Mouse (Mus musculus) CH12.LX (cell line): ENCODE measurements around the gene Wee2. TPM values are rescaled to one million over a fixed set of nuclear protein-coding genes. Genes with fewer than 3 reads are reported as not detected.

ENCODE experiments used
- DNase-seq: peaks from one replicate; pipeline ENCODE4 v3.0.0-alpha.2; 2013; ENCODE audit errors: extremely low read depth
- H3K27ac ChIP-seq: 2 replicates; pipeline ENCODE4 v1.5.1; 2012; ENCODE audit warnings: low read depth, mild to moderate bottlenecking, control low read depth, moderate library complexity; ENCODE audit not compliant: insufficient read depth
- H3K27me3 ChIP-seq: replicated peaks from 2 replicates; pipeline ENCODE3; 2012; ENCODE audit warnings: inconsistent platforms
- H3K36me3 ChIP-seq, 2 experiments: replicated peaks in 1 of 2; 2 replicates each; pipeline versions ENCODE3 to v1.6.1; 2012; ENCODE audit warnings: inconsistent platforms in 1 of 2, low read length in 1 of 2, mild to moderate bottlenecking in 1 of 2, mixed read lengths in 1 of 2, moderate library complexity in 1 of 2; ENCODE audit not compliant: control insufficient read depth in 1 of 2, insufficient read depth in 1 of 2
- H3K4me1 ChIP-seq, 2 experiments: 2 replicates each; pipeline ENCODE4 v1.6.1; 2012; ENCODE audit warnings: inconsistent platforms in 1 of 2, moderate library complexity in 1 of 2; ENCODE audit not compliant: insufficient read depth in 2 of 2, control insufficient read depth in 1 of 2
- H3K4me2 ChIP-seq: 2 replicates; pipeline ENCODE4 v1.6.1; 2012; ENCODE audit warnings: low read depth, mild to moderate bottlenecking, control low read depth; ENCODE audit not compliant: poor library complexity, insufficient read depth, severe bottlenecking
- H3K4me3 ChIP-seq, 3 experiments: fragments of 150-350 bp in 1 of 3; sonication (generic) in 1 of 3; replicated peaks in 1 of 3; 2 replicates each; pipeline versions ENCODE3 to v1.5.1; 2011 to 2012; ENCODE audit warnings: low read depth in 2 of 3, low read length in 2 of 3, mild to moderate bottlenecking in 2 of 3, moderate library complexity in 2 of 3, control low read depth in 1 of 3, improper control_type of control experiment in 1 of 3, inconsistent platforms in 1 of 3, mixed read lengths in 1 of 3; ENCODE audit not compliant: poor library complexity in 1 of 3
- H3K79me2 ChIP-seq: replicated peaks from 2 replicates; pipeline ENCODE4 v1.6.1; 2012; ENCODE audit warnings: mild to moderate bottlenecking, moderate library complexity; ENCODE audit not compliant: control insufficient read depth, poor library complexity, insufficient read depth, severe bottlenecking; ENCODE audit errors: extremely low read depth
- H3K9ac ChIP-seq: 2 replicates; pipeline ENCODE4 v1.6.1; 2012; ENCODE audit warnings: low read depth, mild to moderate bottlenecking, control low read depth, moderate library complexity; ENCODE audit not compliant: insufficient read depth
- H3K9me3 ChIP-seq: replicated peaks from 2 replicates; pipeline ENCODE3; 2012; ENCODE audit warnings: low read length, inconsistent platforms, mixed read lengths
- CHD1 ChIP-seq: IDR thresholded peaks from 2 replicates; pipeline ENCODE4 v1.6.1; 2012; ENCODE audit warnings: low read depth, low read length, improper control_type of control experiment, inconsistent platforms
- CTCF ChIP-seq, 2 experiments: IDR thresholded peaks in 1 of 2; conservative IDR thresholded peaks in 1 of 2; 2 replicates each; pipeline ENCODE4 v1.5.1; 2011 to 2012; ENCODE audit warnings: low read depth in 2 of 2, low read length in 2 of 2, improper control_type of control experiment in 1 of 2, inconsistent platforms in 1 of 2, mild to moderate bottlenecking in 1 of 2, moderate library complexity in 1 of 2
- E2F4 ChIP-seq: IDR thresholded peaks from 2 replicates; pipeline ENCODE4 v1.6.1; 2011; ENCODE audit warnings: low read depth, low read length, improper control_type of control experiment; ENCODE audit not compliant: insufficient replicate concordance
- EP300 ChIP-seq: IDR thresholded peaks from 2 replicates; pipeline ENCODE4 v1.6.1; 2011; ENCODE audit warnings: low read length, improper control_type of control experiment
- ETS1 ChIP-seq: conservative IDR thresholded peaks from 2 replicates; pipeline ENCODE4 v1.6.1; 2012; ENCODE audit warnings: low read depth, mild to moderate bottlenecking, inconsistent platforms, low read length, improper control_type of control experiment, moderate library complexity
- MAX ChIP-seq: IDR thresholded peaks from 2 replicates; pipeline ENCODE4 v1.6.1; 2011; ENCODE audit warnings: low read length, improper control_type of control experiment
- MAZ ChIP-seq: IDR thresholded peaks from 2 replicates; pipeline ENCODE4 v1.6.1; 2012; ENCODE audit warnings: low read depth, mild to moderate bottlenecking, inconsistent platforms, low read length, improper control_type of control experiment, moderate library complexity
- MXI1 ChIP-seq: IDR thresholded peaks from 2 replicates; pipeline ENCODE4 v1.6.1; 2011; ENCODE audit warnings: mild to moderate bottlenecking, low read depth, low read length, improper control_type of control experiment
- MYC ChIP-seq: IDR thresholded peaks from 2 replicates; pipeline ENCODE4 v1.6.1; 2011; ENCODE audit warnings: low read depth, mild to moderate bottlenecking, improper control_type of control experiment, low read length
- PAX5 ChIP-seq: IDR thresholded peaks from 2 replicates; pipeline ENCODE4 v1.6.1; 2012; ENCODE audit warnings: low read length, inconsistent platforms, mixed read lengths
- TBP ChIP-seq: conservative IDR thresholded peaks from 2 replicates; pipeline ENCODE4 v1.6.1; 2011; ENCODE audit warnings: low read depth, low read length, improper control_type of control experiment
- USF1 ChIP-seq: IDR thresholded peaks from 2 replicates; pipeline ENCODE4 v1.6.1; 2014; ENCODE audit warnings: low read depth, mild to moderate bottlenecking, inconsistent platforms, low read length, improper control_type of control experiment
- USF2 ChIP-seq: conservative IDR thresholded peaks from 2 replicates; pipeline ENCODE4 v1.6.1; 2011; ENCODE audit warnings: low read depth, low read length, improper control_type of control experiment
- ZMIZ1 ChIP-seq: IDR thresholded peaks from 2 replicates; pipeline ENCODE4 v1.6.1; 2012; ENCODE audit warnings: low read depth, mild to moderate bottlenecking, inconsistent platforms, low read length, improper control_type of control experiment
- ZNF384 ChIP-seq: IDR thresholded peaks from 2 replicates; pipeline ENCODE4 v1.6.1; 2012; ENCODE audit warnings: low read depth, low read length, improper control_type of control experiment, inconsistent platforms
- dilution Hi-C: fragments of 300-500 bp; cut with MboI; formaldehyde crosslinking; loops from 2 replicates; pipeline ENCODE4 v1.14.3; 2020; ENCODE audit warnings: low sequenced_read_pairs; ENCODE audit not compliant: extremely low pct_unique_long_range_greater_than_20kb, extremely low pct_ligation_motif_present
- in situ Hi-C: fragments of 300-500 bp; cut with MboI; formaldehyde crosslinking; loops from 3 replicates; pipeline ENCODE4 v1.14.3; 2019; ENCODE audit warnings: low sequenced_read_pairs, low pct_ligation_motif_present, low pct_unique_long_range_greater_than_20kb, mixed read lengths
- polyA plus RNA-seq: library from polyadenylated mRNA; unstranded; fragments of >175 nt; gene quantifications from 2 replicates; pipeline ENCODE4 v1.2.1, GENCODE M21; 2012; ENCODE audit warnings: low read depth; ENCODE audit not compliant: insufficient read length
- total RNA-seq, 2 experiments: library from RNA; depleted of rRNA; stranded (reverse); fragments of 300-350 nt in 1 of 2; fragments of >200 nt in 1 of 2; gene quantifications; 2 replicates each; pipeline ENCODE4 v1.2.3; 2012 to 2014

The Wee2 gene
- total and polyA plus RNA-seq, 3 experiments: not detected

DNA sequence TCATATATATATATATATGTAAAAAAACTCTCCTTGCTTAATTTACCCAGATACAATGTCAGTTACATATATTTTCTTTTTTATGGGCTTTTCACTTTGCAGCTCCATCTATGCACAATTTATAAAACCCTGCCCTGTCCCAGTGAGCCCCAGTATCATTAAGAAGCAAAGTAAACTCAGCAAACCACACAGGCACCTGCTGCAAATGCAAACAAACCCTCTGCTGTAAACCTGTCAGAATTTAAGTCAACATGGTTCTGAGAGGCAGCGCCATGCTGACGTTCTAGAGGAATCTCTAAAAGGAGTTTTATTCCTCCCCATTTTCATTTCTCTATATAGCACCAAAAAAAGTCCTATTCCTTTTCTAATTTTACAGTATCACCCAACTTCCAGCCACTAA lies 36.9 kb upstream of the Wee2 start:
- Histone ChIP-seq H3K4me3 (no peak overlapping the region), H3K27ac (no peak overlapping the region)
- in situ Hi-C loops: no loop called here
- no peak for DNase-seq
- TF ChIP-seq MAZ (no peak), TBP (no peak), MYC (no peak), MAX (no peak), USF2 (no peak), CHD1 (no peak), PAX5 (no peak), ZNF384 (no peak), ZMIZ1 (no peak), EP300 (no peak), USF1 (no peak), ETS1 (no peak)
- TF ChIP-seq, all 38 proteins: peak for 0
- H3K79me2 ChIP-seq: no peaks in the 10 kb centered on the region
- H3K27me3 ChIP-seq: no peaks in the 10 kb centered on the region
- H3K36me3 ChIP-seq: peaks cover 16 to 87% of the 10 kb centered on the region in 2 experiments
- H3K9me3 ChIP-seq: peaks cover 3% of the 10 kb centered on the region
- H3K9ac ChIP-seq: no peak overlapping the region
- no peak overlapping the region for H3K4me2 ChIP-seq
- H3K4me1 ChIP-seq: peaks cover 2 to 9% of the 10 kb centered on the region in 2 experiments; a peak in 3 of 4 replicates
- dilution Hi-C loops: no loop called here

DNA sequence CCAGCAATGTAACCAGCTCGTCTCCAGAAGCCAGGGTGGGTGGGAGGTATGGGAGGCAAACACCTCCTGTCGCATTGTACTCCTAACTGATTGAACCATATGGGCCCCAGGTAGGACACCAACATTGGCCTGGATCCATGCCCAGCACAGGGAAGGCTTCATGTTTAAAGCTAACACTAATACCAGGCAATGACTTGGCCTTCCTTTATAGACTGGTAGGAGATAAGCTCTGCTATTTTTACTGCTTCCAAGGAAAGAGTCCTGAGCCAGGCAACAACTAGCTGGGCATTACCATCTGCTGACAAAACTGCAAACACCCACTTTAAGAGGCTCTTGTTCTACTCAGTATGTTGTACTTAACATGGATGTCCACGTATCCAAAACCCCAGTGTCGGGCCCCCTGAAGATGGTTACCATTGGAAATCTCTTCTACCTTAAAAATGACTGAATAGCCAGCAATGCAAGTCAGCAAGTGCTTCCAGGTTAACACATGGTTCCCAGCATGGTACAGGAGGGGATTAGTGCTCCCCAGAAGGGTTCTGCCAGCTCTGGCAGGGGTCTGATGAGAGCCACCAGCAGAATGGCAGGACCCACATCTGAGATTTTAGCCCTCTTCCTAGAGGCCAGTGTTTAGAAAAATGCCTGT lies 35.1 kb upstream of the Wee2 start:
- Histone ChIP-seq H3K9ac (no peak overlapping the region), H3K4me3 (no peak overlapping the region), H3K4me2 (no peak overlapping the region), H3K36me3 (peaks cover 21 to 89% of the 10 kb centered on the region in 2 experiments), H3K27me3 (no peaks in the 10 kb centered on the region), H3K9me3 (peaks cover 2% of the 10 kb centered on the region), H3K79me2 (no peaks in the 10 kb centered on the region), H3K27ac (no peak overlapping the region), H3K4me1 (peaks cover 0 to 11% of the 10 kb centered on the region in 2 experiments; a peak in 1 of 4 replicates)
- DNase-seq: no peak
- dilution Hi-C loops: no loop called here
- in situ Hi-C loops: no loop called here
- TF ChIP-seq MYC (no peak), ZNF384 (no peak), MXI1 (no peak), E2F4 (no peak), CTCF (conservative IDR thresholded peaks at IDR 0.05 in 1 of 2, IDR thresholded peaks at IDR 0.05 in 1 of 2; ENCODE audit: low read depth in 2 of 2, low read length in 2 of 2) (no peak)
